Mouse (Mus musculus) heart, adult 2 months (tissue): ENCODE results near the gene Arhgap23.

Experiments used
- CTCF ChIP-seq: fragments of 200-600 bp; IDR thresholded peaks from 2 replicates; pipeline ENCODE4 v1.8.1; 2022; ENCODE audit warnings: antibody characterized with exemption, mild to moderate bottlenecking, moderate library complexity
- EP300 ChIP-seq: fragments of 200-500 bp; IDR thresholded peaks from 2 replicates; pipeline ENCODE4 v1.6.1; 2011; ENCODE audit warnings: low read depth, low read length, control low read depth; ENCODE audit not compliant: insufficient read depth

DNA sequence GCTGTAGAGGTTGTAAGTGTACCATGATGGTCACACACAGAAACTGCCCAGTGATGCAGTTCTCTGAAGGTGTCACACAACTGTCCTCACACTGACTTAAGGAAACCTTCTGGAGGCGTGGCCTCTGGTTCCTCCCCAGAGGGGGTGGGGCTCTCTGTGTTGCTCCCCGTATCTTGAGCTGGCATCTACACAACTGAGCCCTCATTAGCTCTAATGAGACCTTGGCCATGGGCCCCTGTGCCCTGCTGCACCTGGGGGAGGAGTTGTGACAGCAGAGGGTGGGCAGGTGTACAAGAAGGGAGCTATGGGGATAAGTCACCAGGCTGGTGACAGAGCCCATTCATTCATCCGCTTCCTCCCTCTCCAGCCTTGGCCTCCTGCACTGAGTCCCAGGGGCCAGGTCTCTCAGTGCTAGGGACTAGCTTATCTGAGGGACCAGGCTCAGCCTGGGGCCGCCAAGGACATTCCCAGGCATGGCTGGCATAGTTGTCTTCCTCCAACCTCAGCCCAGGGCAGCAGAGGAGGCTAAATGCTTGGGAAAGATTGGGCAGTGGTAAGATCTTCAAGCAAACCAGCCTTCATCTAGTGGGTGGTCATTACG lies 8.9 kb downstream of the Arhgap23 start:
- TF ChIP-seq CTCF (no peak), EP300 (no peak)
